Mouse (Mus musculus) hindlimb bud, embryonic 11.5 days (tissue): ENCODE data around the gene Chrm3.

Source experiments
- DNase-seq: peaks from one replicate; pipeline ENCODE4 v3.0.0-alpha.2; 2012; ENCODE audit warnings: low read depth, low spot score; ENCODE audit errors: extremely low spot score

Chrm3 gene

DNA sequence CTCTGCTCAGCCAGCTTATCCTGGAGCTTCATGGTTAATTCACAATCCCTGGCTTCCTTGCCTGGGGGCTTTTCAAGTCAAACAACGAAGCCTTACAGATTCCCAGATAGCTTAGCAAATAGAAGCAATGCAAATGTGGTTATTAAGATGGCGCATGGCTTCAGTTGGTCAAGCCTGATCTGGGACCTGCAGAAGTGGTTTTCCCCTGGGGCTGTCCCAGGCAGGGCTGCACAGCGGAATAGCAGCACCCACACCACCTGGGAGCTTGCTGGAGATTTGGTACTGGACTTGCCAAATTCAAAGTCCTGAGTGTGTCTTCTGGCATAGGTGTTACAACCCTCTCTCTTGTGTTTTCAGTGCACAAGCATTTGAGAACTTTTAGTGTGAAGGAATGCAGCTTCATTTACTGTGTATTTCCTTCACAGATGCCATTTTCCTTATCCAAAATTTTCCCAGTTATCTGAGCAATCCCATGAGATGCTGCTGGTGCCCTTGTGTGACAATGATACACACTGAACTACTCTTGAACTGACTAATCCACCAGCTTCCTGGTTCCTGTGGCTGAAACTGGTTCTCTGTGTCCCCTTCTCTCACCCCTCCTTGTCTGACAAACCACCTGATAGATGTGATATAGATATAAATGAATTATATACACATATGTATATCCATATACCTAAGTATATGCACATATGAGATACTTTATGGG lies 461.8 kb downstream of the Chrm3 start:
- DNase-seq: no peak

DNA sequence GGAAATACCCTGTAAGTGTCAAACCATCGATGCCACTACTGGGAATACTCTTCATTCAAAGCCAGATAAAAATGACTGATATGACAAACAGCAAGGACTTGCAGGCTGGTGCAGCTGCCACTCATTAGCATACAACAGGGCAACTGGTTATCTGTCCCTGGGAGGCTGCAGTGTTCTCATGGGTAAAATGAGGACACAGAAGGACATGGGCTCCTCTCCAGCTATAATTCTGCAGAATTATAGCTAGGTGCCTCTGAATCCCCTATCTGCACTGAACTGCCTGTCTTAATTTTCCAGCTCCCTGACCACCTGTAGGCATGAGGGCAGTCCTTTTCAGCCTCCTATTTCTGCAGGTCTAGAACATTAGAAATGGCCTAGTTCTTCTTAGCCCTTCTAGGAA lies 463.4 kb downstream of the Chrm3 start:
- DNase-seq: no peak

DNA sequence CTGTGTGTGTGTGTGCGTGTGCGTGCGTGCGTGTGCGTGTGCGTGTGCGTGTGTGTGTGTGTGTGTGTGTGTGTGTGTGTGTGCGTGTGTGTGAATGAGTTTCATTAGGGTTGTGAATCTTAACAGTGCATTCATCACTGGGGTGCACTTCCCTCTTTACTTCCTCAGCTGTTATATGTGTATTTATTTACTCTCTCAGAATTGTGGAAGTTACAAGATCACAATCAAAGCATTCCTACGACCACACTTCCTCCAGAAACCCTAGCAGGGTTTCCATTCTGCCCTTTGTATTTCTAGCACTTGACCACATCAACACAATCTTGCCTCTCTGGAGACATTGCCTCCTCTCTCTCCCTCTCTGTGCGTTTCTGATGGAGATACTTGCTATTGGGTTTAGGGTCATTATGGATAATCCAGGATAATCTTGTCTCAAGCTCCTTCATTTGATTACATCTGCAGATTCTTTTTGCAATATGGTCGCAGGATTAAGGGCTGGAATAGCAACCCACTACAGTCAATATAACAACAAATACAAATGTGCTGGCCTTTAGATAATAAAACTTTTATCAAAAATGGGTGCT lies 465.5 kb downstream of the Chrm3 start:
- DNase-seq: no peak

DNA sequence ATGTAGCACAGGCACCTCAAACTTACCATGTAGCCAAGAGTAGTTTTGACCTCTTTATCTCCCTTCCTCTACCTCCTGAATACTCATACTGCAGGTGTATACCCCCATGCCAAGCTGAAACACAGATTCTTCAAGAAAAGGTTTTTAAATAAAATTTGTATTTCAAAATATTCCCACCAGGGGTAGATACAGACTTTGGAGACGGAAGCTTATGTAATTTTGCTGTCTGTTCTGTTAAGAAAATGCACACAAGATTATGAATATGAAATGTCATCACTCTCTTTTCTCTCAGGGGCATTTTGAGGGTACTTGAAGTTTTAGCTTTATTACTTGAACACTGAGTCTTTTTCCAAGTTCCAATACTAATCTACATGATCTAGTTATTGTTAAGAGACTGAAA lies 469.6 kb downstream of the Chrm3 start:
- no peak for DNase-seq

DNA sequence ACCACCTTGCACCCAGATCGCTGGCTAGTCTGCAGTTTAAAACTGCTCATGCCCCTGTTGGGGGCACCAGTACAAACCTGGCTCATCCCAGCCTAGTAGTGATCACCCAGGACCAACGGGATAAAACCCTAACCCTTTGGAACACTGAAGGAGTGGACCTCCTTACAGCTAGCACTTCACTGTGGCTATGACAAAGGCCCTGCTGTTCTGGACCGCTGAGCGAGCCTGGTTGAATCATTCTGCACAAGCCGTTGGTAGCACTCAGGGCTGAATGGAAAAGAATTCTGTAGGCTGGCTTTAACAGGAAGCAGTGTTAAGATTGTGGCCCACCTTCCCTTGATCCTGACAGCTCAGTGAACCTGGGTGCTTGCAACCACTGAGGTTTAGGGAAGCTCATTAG lies 470.2 kb downstream of the Chrm3 start:
- no peak for DNase-seq

DNA sequence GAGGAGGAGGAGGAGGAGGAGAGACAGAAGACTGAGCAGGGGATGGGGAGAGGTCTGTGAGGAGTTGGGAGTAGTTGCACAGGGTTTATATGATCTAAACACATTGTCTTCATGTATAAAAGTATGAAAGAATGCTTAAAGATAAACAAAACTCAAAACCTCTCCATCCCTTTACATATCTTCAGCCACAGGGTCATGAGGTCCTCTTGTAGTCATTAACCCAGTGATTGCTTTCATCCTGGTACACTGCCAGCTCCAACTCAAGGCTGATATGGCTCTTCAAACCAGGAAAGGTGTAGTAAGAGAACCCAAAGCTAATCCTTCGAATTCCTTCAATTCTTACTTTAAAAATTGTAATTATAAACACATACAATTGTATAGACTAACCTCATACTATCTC lies 470.7 kb downstream of the Chrm3 start:
- no peak for DNase-seq

DNA sequence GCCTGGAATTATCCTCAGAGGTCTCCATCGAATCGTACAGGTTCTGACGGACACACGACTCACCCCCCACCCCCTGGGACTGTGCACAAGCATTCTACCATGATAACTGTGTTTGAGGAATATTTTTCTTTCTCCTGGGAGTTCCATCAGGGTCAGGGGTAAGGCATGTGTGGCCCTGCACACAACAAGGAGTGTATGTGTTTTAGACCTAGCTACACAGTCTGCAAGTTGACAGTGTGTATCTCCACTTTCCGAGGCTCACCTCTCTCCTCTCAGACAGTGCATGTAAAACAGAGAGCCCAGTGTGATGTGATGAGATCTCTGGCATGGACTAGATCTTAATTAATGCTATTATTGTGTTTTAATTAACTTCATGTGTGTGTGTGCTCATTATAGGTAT lies 472.4 kb downstream of the Chrm3 start:
- no peak for DNase-seq

DNA sequence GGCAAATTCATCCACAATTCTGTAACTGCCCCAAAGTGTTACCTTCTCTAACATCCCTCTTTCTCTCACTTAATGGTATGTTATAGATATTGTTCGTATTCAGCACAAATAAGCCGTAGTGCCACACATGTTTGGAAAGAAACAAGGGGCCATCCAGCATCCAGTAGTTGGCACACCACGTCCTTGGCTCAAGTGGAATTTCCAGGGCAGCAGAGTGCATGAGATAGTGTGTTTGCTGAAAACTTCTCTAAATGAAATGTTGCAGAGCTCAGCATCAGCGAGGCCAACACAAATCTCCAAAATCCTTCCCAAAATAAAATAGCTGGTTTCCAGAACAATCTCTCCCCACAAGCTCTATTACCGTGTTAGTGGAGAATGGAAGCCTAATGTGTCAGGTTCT lies 473.4 kb downstream of the Chrm3 start:
- DNase-seq: no peak

DNA sequence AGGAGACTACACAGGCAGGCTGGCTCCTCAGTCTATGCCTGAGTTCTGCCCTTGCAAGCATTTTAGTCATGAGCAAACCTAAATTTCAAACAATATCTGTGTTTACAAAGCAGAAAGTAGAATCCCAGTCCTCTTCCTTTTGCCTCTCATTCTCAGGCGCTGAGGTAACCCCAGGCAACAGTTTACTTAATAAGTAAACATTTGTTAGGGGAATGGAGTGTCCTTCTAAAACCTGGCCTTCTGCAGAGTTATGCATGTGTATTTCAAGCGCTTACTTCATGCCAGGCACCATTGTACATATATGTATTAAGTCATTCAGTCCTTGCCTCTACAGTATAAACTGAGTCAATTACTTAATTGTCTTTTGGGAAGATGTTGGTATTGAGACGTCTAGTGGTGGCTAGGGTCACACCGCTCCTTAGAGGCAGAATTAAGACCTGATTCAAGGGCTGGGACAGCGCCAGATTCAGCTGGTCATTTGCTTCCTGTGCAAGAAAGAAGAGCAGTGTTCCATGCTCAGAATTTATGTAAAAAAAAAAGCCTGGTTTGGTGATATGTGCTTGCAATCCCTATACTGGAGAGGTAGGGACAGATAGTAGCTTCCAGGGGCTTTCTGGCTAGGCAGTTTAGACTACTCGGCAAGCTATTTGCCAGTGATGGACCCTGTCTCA lies 474.0 kb downstream of the Chrm3 start:
- DNase-seq: no peak

DNA sequence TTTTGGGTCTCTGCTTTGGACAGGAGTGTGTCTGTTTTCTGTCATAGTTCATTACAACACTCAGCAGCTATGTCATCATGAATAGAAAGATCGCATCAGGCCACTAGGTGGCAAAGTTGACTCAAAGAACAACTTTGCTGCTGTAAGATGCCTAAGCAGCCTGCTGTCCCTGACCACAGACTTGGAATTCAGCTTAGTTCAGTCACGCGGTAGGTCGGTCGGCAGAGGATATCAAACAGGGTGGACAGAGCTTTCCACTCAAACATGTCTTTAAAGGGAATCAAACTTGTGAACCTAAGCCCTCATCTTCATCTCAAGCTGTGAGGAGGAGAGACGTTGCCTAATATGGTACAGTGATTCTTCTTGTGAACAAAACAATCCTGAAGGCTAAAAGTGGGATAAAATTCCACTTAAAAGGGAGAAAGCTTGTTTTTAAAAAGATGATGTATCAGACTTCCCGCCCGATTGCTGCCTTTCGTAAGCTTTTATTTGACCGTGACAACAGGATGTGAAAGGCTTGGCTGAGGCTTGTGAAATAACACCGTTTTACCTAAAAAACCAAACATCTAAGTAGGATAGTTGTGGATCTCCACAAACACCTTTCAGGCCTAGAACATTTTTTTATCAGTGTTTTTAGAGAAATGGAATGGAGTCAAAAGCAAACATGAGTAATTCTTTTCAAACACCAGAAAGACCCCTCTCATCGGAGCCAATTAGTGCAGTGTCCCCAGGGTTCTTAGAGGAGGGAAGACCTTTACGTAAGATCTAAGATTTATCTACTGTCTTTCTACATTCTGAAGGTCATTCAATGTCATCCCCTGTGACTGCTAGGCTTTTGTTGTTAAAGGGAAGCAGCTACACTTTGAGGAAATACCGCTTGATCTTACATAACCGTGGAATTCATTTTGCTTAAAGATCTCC lies 478.0 kb downstream of the Chrm3 start:
- DNase-seq: peak; percentile 39

DNA sequence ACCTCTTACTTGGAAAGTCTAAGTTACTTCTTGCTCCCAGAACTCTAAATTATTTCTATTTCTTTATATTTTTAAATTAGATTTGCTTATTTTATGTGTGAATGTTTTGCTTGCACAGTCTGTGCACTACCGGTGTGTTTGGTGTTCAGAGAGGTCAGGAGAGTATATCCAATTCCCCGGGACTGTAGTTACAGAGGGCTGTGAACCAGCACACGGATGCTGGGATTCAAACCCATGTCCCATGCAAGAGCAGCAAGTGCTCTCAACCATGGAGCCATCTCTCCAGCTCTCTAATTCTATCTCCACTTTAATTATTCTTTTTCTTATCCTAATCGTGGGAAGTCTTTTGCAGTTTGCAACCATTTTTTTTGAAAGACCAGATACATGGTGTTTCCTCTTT lies 478.7 kb downstream of the Chrm3 start:
- DNase-seq: no peak

DNA sequence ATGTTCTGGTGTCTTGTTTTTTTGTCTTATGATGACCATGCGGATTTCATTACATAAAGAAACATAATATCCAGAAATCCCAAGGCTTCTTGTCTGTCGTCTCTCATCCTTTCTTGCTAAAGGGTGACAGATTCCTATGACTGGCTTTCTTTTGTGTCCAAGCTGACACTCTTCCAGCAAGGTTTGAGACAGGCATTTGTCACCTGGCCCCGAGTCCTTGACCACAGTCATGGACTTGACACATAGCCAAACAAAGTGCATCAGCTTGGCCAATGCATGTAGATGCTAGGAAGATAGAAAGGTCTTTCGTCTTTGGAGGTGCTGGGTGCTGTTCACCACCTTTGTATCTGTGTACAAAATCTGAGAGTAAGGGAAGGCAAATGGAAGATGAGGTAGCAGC lies 480.2 kb downstream of the Chrm3 start:
- no peak for DNase-seq

DNA sequence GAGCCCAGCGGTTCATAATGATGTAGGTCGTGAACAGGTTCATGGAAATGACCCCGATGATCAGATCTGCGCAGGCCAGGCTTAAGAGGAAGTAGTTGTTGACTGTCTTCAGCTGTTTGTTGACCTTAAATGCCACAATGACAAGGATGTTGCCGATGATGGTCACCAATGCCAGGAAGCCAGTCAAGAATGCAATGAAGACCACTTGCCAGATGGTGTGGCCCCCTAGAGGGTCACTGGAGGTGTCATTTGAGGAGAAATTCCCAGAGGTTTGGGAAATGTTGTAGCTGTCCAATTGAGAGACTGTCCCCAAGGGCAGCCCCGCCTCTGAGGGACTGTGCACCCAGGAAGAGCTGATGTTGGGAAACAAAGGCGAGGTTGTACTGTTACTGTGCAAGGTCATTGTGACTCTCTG lies 482.0 kb downstream of the Chrm3 start:
- DNase-seq: no peak

DNA sequence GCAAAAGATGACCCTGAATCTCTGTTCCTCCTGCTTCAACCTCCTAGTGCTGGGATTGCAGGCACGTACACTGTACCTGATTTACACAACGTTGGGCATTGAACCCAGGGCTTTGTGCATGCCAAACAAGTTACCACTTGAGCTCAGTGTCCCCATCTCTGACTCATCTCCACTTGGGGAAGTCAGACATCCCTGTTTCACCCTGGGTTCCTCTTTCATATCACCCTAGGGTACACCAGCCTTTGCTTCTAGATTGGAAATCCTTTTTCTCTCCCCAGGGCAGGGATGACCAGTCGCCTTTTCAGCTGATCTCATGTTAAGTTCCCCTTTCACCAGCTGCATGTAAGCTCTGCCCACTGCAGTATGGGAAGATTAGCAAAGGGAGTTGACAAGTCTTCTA lies 487.3 kb downstream of the Chrm3 start:
- DNase-seq: no peak

DNA sequence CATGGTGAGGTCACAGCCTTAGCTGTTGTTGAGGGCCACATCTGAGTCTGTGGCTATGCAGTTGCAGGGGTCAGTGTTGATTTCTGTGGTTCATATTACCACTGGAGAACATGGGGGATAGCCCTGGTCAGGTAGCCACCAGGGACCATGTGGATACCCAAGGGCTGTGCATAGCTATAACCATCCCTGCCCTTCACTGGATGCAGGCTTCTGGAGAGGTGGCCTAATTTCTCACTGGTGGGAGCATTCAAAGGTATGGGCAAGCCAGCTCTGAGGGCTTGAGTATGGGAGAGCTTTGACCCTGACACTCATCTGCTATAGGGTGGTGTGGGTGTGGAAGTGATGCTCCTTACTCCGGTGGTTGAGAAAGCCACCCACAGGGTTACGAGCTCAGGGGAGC lies 494.5 kb downstream of the Chrm3 start:
- no peak for DNase-seq

DNA sequence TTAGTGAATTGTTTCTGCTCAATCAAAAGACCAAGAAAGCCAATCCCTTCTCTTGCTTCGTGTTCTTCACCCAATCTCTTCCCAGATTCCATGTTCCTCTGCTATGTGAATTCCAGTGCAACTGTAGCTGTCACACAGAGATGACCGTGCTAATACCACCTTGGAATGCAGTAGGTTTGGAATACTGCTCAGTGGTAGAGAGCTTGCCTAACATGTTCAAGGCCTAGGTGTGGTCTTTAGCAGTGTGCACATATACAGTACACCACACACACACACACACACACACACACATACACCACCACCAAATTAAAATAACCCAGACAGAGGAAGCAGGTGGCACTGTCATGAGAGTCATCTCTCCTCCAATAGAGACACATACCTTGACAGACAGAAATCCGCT lies 513.1 kb downstream of the Chrm3 start:
- no peak for DNase-seq

DNA sequence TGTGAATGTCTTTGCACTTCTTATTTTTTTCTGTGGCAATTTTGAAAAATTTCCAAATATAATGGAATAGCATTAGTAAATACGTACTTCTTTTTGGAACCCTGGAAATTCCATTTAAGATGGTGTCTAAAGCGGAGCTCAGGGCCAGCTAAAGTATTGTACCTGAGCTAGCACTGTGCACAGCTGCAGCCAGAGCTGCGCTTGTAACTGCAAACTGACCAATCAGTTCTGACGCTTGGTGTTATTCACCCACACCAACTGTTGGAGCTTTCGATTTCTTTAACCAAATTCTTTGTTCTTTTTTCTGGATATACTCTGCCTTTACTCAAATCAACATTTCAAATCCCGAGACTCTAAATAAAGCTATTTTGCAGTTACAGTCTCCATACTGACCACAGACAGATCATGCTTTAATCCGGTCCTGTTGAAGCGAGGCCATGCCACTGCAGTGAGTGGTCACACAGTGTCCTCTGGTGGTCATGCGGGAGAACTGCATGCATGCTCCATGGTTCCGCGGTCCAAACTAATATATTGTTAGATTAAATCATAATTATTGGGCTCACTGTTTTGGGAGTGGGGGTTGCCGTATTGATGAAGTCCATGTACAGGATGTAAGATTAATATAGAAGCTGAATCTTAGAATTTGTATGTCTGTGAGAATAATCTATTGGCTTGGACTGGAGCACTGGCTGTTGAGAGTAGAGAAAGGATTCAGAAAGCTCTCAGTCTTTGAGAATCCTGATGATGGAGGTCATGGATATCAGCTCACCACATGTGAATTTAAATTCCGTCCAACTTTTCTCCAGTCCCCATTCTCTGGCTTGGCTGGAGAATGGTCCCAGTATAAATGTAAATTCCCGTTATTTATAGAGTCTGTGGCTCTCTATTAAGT lies 513.9 kb downstream of the Chrm3 start:
- peak; percentile 24 for DNase-seq

DNA sequence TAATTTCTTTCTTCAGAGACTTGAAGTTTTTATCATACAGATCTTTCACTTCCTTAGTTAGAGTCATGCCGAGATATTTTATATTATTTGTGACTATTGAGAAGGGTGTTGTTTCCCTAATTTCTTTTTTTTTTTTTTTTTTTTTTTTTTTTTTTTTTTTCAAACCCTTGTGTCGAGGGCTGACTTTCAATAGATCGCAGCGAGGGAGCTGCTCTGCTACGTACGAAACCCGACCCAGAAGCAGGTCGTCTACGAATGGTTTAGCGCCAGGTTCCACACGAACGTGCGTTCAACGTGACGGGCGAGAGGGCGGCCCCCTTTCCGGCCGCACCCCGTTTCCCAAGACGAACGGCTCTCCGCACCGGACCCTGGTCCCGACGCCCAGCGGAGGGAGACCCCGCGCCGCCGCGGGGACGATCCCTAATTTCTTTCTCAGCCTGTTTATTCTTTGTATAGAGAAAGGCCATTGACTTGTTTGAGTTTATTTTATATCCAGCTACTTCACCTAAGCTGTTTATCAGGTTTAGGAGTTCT lies 526.4 kb downstream of the Chrm3 start:
- DNase-seq: peak; percentile 33

DNA sequence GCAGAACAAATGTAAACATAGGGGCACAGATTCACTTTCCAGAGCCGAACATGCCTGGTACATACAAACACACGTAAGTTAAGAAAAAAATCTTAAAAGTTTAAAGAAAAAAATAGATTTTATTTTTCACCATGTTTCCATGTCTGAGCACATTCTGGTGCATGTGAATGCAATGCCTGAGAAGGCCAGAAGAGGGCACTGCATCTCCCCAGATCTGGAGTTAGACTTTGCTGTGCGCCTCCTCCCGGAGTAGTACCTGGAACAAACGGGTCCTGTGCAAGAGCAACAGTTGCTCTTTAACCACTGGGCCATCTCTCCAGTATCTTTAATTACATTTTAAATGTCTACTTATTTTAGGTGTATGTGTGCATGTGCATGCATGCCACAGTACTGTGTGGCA lies 534.4 kb downstream of the Chrm3 start:
- no peak for DNase-seq
